Mouse (Mus musculus): ENCODE measurements at regions not wholly inside any gene's neighbourhood (a gene's known extent, or its start where the extent isn't known, plus 50 kb on each side); places are given as distances from the start of the nearest gene placed in this dataset.

DNA sequence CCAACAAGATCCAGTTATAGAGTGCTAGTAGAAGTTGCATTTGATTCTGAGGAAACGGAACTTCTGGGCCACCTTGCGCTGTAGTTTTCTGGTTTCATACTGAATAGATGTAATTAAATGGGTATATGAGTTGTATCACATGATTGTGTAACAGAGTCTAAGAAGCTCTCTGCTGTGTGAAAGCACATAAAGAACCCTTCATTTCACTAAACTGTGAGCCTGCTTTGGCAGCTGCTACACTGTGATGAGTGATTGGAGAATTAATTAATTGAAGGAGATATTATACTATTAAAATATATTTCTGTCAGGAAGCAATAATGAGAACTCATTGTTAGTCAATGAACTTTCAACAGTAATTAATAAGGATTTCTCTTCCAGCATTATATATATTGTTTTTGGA is 369.8 kb upstream of the Fbxo33 start:
- no peak for DNase-seq

DNA sequence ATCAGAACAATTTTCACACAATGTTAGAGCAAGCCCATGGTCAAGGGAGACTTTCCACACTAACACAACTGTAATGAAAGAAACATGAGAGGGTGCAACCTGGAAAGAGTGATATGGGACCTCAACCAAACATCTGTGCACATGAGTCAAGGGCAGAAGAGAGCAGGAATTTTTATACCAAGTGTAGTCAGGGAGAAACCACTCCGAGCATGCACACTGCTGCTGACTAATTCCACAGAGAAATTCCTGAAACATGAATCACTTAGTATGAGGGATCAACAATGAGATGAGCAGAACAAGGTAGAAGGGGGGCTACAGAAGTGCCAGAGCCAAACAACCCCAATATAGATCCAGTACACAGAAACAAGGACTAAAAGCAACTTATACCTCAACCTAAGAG is 363.1 kb upstream of the Fbxo33 start:
- no peak for DNase-seq

DNA sequence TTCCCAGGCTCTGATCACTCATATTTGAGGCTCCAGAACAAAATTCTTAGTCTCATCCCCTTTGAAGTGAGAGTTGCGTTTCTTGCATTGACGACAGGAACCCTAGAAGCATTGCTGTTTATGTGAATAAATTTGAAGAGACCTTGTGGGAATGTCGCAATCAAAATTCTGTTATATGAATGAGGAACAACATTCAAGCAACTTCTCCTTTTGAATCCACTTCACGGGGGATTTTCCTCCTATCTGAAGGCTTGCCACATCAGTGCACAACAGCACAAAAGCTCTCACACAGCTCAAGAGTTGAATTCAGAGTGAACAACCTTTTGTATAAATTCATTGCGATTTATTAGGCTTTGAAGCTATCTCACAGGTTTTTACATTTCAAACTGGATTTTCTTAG is 360.2 kb upstream of the Fbxo33 start:
- no peak for DNase-seq

DNA sequence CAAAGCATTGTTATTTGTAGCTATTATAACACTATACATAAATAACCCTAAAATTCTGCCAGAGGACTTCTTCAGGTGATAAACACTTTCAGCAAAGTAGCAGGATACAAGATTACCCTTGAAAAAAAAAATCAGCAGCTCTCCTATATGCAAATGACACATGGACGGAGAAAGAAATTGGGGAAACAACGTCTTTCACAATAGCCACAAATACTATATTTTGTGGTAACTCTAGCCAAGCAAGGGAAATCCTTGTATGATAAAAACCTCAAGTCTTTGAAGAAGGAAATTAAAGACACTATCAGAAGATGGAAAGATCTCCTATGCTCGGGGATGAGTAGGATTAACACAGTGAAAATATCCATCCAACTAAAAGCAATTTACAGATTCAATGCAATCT is 344.4 kb upstream of the Fbxo33 start:
- no peak for DNase-seq

DNA sequence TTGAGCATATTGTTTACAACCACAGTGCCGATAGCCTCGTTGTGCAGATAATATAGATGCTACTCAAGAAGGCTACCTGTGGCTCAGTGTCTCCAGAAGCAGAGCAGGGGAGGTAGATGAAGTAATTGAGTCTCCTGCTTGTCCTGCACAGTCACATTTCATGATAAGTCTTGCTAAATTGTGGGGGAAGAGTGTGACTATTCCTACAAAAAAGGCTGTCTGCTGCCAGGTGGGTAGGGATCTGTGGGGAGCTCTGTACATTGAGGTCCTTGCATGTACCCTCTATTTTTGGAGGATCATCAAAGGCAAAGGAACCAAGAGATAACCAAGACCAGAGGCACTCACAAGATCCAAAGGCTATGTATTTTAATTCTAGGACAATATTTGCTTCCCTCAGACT is 320.3 kb upstream of the Fbxo33 start:
- DNase-seq: no peak

DNA sequence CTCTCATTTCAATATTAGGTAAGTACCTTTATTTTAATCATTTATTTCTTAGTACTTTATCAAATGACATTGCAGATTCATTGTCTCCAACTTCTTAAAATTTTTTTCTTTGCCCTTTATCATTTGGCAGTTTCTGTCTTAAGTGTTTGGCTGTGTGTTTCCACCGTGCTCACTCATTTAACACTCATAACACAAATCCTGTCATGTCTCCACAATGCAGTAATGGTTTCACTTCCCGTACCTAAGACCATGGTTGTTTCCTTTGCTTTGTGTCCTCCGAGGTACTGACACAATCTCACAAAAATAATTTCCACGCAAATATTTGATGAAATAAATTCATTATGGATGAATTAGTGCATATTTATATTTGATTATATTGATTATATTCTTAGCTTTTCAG is 311.0 kb upstream of the Fbxo33 start:
- DNase-seq: no peak

DNA sequence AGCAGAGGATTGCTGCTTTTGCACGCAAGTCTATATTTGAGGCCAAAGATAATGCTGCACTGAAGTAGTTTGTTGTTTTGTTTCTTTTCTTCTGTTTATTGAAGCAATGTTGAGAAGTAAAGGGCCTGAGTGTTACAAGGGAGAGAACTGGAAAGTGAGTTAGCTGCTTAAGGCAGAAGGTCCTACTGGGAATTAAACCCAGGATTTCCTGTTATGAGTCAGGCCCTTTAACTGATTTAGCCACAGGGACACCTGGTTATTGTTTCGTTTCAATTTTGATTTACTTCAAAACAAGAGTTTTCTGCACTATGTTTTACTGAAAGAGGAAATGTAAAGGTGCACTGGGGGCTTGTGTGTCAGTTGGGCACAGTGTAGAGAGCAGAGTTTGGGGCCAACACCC is 303.8 kb upstream of the Fbxo33 start:
- no peak for DNase-seq

DNA sequence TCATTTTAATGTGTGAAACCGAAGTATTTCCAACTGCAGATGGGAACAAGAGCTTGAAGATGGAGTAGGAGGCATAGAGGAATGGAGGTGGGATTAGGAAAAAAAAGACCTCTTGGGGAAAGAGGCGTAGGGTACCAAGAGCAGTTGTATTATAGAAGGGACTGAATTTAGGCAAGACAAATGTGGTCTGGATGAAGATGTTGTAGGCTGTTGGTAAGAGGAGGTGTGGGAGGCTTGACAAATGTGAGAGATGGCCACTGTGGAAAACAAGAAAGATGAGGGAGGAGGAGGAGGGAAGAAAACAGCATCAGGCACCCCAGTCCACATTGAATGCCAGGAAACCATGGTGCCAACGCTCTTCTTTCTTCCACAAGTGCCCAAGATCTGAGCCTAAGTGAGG is 302.4 kb upstream of the Fbxo33 start:
- DNase-seq: no peak

DNA sequence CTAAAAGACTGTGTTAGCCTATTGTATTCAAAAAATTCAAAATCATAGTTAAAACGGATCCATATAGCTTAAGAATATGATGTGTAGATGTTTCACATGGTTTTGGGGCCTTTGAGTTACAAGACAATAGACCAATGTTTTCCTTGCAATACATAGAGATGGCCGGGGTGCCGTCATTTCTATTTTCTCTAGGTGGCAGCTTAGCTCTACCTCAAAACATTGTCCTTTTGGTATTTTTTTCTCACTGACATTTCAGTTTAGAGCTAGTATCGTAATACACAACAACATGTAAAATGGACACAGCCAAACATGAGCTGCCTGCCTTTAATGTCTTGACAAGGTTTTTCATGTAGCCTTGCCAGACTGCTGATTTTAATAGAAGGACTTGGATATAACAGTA is 290.3 kb upstream of the Fbxo33 start:
- DNase-seq: no peak

DNA sequence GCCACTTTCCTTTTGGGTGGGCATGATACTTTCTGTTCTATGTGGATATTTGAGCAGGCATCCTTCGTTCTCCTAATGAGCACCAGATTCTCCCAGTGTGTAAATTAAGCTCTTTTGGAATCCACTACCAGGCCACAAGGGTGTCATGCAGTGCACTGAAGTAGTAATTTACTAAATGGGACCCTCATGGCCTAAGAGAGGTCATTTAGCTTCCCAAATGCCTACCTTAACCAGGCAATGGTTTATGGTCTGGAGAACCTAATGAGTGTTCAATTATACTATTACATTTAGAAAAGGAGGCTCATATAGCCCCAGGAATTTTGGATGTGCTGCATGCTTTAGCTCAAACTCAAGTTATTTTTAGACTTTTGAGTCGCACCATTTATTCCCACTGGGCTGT is 289.6 kb upstream of the Fbxo33 start:
- DNase-seq: no peak

DNA sequence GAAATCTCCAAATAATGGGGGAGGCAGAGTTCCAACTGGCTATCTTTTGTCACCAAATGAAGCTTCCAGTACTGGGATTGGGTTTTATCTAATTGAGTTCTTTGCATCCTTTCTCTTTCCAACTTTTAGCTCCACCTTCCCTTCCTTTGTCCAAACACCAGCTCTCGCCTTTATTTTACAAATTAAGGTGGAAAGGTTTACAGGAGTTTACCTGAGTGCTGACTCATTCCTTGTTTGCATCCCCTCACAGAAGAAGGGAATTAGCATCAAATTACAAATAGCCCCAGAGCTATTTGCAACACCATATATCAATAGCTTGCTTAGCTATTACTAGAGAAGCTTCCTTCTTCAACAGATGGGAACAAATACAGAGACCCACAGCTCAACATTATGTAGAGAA is 287.9 kb upstream of the Fbxo33 start:
- no peak for DNase-seq

DNA sequence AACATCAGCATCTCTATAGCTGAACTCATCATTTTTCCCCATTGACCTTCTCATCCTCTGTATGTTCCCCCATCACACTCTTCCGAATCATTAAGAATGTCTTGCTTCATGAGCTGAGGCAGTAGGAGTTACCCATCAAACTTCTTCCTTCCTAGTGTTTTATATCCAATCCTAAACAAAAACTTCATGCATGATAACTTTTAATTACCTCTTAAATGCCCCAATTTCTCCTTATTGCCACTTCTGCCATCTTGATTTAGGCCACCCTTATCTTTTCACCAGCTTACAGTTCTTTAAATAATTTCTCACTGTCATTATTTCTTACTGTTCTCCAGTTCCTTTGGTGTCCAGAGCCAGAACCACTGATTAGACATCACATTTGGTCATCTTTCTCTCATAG is 277.9 kb upstream of the Fbxo33 start:
- no peak for DNase-seq

DNA sequence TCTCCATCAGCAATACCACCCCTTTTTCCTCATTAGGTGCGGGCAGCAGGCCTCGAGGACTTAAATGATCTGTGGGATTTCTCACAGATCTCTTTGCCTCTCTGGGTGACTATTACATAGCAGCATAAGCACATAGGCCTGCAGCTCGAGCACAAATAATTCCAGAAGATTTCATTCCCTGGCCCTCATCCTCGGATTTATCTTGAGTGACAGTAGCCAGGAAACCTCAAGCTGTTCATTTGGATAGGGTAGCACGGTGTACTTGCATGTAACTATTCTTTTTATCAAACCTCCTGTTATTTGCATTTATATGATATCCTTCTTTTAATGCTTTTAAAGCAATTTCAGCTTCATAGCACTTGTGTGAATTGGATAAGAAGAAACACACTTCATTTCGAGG is 268.5 kb upstream of the Fbxo33 start:
- DNase-seq: no peak

DNA sequence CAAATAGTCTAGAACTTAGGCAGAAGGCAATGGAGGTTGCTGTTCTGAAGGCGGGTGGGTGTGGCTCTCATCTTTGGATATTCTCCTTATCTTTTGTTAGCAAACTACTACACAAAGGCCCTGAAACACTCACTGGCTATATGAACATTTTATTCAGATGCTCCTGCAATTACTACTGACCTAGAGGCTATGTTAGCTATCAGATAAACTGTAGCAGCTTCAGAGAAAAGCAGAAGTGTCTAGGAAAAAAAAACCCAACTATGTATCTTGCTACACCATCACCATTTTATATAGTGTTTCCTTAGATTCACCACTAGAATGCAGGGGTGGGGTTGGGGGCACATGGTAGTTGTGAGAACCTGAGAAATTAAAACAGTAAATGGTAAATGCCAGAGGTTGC is 268.0 kb upstream of the Fbxo33 start:
- DNase-seq: no peak

DNA sequence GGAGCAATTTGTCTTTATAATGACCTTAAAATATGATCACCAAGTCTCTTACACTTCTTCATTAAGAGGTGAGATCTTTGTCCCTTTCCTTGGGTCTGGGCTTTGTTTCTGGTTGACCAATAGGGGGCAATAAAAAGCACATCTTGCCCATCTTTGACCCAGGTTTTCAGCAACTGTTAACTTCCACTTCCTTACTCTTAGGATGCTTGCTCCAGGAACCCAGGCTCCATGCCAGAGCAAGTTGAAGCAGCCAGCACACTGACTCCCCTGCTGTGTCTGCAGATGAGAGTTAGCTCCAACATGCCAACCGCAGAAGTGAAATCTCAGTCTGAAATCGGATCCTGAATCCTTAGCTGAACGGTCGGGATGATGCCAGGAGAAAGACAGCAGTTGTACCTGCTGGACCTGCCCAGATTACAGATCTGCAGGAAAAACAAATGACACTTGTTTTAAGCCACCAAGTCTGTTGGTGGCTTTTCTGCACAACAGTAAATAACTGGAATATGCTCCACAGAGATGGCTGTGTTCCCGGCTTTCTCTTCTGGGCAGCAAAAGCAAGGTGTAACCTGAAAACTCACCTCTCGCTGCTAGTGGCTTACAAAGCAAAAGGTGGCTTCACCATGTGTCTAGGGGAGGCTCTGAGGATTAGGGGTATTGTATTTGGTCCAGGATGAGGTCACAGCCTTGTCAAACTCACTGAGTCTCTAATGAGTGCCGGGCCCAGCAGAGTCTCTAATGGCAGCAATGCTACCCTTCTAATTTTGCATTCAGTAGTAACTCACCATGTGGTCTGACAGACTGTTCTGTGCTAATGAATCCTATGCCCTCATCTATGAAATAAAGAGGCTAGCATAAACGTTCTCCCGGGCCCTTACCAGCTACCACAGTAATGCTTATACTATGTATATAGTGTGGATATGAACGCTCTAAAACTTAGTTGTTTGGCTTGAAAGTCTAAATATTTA is 241.8 kb upstream of the Fbxo33 start:
- no peak for DNase-seq

DNA sequence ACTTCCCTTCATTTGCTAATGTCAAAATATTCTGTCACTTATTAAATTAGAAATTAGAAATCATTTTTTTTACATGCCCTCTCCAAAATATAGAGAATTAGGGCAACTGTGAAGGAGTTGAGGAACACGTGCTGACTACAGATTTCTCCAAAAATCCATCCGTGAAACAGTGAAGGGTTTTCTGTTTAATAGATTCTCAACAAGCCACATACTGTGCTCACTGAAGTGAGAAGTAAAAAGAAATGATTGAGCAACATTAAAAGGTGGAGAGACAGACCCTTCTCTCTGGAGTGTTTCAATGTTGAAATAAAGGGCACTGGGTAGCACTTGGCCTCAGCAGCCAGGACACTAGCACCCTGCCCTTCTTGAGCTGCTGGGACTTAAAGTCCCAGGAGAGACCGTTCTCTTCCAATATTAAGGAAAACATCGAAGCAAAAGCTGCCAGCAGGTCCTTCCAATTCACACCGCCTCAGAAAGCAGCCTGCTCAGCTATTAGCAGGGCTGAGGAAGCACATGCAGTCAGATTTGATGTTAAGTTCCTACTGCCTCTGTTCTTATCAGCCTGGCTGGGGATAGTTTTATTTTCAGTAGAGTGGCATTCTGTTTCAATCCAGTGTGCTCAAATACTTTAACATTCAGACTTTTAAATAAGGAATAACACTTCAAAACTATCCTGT is 236.8 kb upstream of the Fbxo33 start:
- DNase-seq: no peak

DNA sequence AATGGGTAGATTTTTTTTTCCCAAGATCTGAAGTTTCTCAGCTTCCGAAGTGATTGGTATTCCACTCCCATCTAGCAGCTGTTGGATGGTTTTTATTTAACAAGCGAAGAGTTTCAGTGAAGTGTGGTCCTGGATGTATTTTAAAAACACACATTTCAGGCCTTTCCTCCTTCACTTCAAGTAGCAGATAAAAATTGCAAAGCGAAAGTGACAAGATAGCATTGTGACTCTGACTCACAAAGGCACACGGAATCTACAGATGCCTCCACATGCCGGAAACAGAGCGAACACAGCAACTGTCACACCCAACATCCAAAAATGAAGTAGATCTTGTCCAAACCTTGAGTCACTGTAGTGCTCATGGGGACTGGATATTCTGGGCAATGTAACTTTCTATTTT is 195.5 kb upstream of the Fbxo33 start:
- no peak for DNase-seq

DNA sequence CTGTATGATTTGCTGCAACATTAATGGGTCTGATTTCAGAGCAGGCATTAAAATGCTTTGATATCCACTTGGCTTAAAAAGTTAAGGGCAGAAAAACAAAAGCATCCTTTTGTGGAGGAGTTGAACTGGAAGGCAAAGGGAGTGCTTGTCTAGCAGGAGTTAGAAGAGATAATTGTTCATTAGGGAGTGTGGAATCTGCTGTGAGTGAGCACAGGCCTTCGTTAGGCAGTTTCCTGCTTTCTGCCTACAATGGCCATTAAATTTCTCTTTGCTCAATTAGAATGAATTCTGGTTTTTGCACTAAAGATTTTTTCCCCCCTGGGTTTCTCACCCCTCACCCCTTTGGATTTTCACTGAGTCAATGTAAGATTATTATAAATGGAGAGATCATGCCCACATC is 192.0 kb upstream of the Fbxo33 start:
- DNase-seq: no peak

DNA sequence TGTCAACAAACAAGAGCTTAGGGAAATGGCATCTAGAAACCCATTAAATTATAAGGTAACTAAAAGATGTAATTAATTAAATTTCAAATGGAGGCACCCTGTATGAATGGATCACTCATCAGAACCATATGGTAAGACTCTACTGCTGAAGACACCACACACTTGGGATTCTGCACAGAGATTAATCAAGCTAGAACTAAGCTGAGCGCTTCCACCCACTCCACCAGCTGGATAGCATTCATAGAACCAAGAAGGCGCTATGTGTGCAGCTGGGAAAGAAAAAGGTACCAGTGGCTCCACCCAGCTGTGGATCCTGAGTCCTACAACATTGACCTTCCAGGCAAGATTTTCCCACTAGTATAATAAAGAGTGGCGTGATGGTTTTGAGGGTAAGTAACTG is 171.6 kb upstream of the Fbxo33 start:
- no peak for DNase-seq

DNA sequence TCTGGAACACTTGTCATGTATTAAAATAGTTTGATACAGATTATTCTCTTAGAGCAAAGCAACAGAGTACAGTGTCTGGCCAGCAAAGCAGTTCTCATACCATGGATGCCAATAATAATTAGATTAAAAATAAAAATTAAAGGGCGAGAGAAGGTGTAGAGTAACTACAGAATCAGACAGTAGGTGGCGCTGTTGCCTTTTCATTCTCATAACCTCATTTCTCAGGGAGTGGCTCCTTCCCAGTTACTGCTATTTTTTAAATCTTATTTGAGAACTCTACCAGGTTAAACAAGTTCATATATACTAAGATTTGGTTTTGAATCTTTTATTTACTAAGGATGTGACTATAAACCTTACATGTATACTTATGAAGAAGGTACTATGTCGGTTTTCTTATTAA is 163.3 kb upstream of the Fbxo33 start:
- peak in 1 of 2 experiments; percentile 44 for DNase-seq

DNA sequence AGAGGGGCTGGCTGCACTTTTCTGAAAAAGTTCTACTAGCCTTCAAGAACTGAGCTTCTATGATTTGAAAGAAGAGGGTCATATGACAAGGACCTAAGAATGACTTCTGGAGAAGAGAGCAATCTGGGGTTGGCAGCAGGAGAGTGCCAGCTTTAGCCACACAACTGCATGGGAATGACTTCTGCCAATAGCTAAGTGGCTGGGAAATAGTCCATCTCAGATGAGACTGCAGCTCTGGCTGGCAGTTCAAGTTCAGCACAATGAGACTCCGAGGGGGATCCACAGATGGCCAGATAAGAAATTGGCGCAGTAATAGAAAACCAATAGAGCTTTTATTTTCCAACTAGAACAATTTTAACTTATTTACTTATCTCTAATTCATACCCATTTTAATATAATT is 122.1 kb upstream of the Fbxo33 start:
- DNase-seq: peak; percentile 6 to 38

DNA sequence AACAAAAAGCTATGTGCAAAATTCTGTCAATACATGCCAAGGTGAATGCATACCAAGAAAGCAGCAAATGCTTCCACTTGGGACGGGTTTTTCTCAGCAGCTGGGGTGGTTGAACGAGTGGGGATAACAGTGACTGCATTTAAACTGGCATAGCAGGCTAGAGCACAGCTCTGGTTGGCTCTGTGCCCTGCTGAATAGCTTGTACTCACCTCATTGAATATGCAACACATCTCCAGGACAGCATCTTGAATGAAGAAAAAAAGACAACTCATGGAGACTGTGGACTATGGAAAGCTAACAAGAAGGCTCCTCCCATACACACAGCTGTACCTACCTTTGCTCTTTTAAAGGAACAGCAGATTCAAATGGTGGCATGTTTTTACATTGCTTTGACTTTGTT is 111.2 kb upstream of the Fbxo33 start:
- DNase-seq: no peak

DNA sequence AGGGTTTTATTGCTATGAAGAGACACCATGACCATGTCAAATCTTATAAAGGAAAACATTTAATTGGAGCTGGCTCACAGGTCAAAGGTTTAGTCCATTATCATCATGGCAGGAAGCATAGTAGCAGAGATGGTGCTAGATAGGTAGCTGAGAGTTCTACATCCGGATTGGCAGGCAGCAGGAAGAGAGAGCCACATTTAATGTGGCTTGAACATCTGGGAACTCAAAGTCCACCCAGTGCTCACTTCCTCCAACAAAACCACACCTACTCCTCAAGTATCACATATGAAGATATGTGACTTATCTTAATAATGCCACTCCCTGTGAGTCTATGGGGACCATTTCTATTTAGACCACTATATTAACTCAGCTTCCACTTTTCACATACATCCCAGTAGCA is 93.2 kb upstream of the Fbxo33 start:
- no peak for DNase-seq

DNA sequence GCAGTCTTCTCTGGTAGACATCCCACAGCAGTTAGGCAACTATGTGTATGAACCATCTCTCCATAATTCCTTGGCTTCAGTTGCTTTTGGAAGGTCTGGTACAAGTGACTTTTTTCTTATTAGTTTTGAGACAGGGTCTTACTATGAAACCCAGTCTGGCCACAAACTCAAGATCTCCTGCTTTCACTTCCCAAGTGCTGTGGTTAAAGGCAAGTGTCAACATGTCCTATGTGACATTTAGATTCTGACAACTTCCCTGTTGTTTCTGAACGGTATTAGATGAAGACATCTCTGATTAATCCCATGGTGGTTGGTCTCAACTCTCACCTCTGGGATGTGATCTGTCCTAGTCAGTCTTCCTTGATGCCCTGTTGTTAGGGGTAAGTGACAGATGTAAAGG is 88.4 kb upstream of the Fbxo33 start:
- DNase-seq: peak in 1 of 2 experiments; percentile 1
